8 mouse cellular contexts compared by ENCODE assay signal in the genomic region with DNA sequence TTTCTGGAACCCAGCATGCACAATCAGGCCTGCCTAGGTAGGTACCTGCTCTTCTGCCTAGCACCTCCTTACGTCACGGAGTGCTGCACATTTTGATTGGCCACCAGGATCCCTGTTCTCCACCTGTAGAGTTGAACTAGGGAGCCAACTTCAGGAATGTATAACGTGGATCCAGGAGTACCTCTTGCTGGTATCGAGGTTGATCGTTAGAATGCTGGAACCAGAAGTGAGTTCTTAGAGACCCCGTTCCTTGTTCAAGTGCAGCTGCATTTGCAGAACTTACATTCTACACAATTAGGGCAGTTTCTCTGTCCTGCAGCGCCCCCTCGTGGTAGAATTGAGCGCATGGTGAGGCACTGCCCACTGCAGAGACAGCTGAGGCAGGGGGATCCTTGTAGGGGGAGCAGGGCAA. TPM values are rescaled to one million over a fixed set of nuclear protein-coding genes. Genes with fewer than 3 reads are reported as not detected.
A peak's percentile ranks its signal among the peaks of the same experiment; 100 is the strongest.
DNase-seq lines count a peak whose midpoint lies in the region; ATAC-seq lines count a peak whose summit lies in the region.
"Had no signal": no experiment of that assay in that cellular context is flagged by ENCODE, and none has a peak within 500 bp of the region (broad histone marks: within the 10 kb centered on the region; RNA-seq: fewer than 3 reads in every experiment).

No protein-coding gene starts in this region.

- WGBS in forebrain, embryonic 11.5 days, result 22% methylated on average over 9 of the region's 9 CpGs
- WGBS in hindbrain, embryonic 16.5 days, result 22% methylated on average over 9 of the region's 9 CpGs
- 21% methylated on average over 9 of the region's 9 CpGs for WGBS in midbrain, embryonic 14.5 days

- no peaks in the 10 kb centered on the region for H3K4me1 ChIP-seq in forebrain, embryonic 11.5 days (replicated peaks; ENCODE audit: control insufficient read depth, insufficient read depth, low read length)
- no peaks in the 10 kb centered on the region; the same call in 1 of the 2 replicates for H3K4me1 ChIP-seq in hindbrain, embryonic 16.5 days (ENCODE audit: control insufficient read depth, insufficient read depth, low read depth, low read length)
- H3K4me1 ChIP-seq in midbrain, embryonic 14.5 days (ENCODE audit: control insufficient read depth, insufficient read depth, low read length), result no peaks in the 10 kb centered on the region

- H3K27ac ChIP-seq in forebrain, embryonic 11.5 days (ENCODE audit: low read depth, low read length), result no peak overlapping the region
- no peak overlapping the region for H3K27ac ChIP-seq in hindbrain, embryonic 16.5 days (ENCODE audit: low read depth, low read length)
- no peak overlapping the region for H3K27ac ChIP-seq in midbrain, embryonic 14.5 days (replicated peaks; ENCODE audit: low read depth, low read length)

- H3K4me2 ChIP-seq in forebrain, embryonic 11.5 days (ENCODE audit: low read depth, low read length, severe bottlenecking), result no peak overlapping the region
- H3K4me2 ChIP-seq in hindbrain, embryonic 16.5 days (ENCODE audit: low read length), result no peak overlapping the region
- no peak overlapping the region for H3K4me2 ChIP-seq in midbrain, embryonic 14.5 days (ENCODE audit: low read length)

- no peaks in the 10 kb centered on the region for H3K36me3 ChIP-seq in forebrain, embryonic 11.5 days (ENCODE audit: control insufficient read depth, insufficient read depth, low read length)
- no peaks in the 10 kb centered on the region for H3K36me3 ChIP-seq in hindbrain, embryonic 16.5 days (ENCODE audit: control insufficient read depth, insufficient read depth, low read length)
- H3K36me3 ChIP-seq in midbrain, embryonic 14.5 days (ENCODE audit: control insufficient read depth, insufficient read depth, low read length), result no peaks in the 10 kb centered on the region

- peak; percentile 39; the same call in 1 of the 2 replicates for ATAC-seq in forebrain, embryonic 11.5 days (replicated peaks; ENCODE audit: low FRiP score)
- ATAC-seq in hindbrain, embryonic 16.5 days, result peak; percentile 72; the same call in 1 of the 2 replicates
- no peak for ATAC-seq in midbrain, embryonic 14.5 days (ENCODE audit: low FRiP score, low TSS enrichment)

- no peaks in the 10 kb centered on the region for H3K27me3 ChIP-seq in forebrain, embryonic 11.5 days (ENCODE audit: control insufficient read depth, insufficient read depth, low read length)
- no peaks in the 10 kb centered on the region for H3K27me3 ChIP-seq in hindbrain, embryonic 16.5 days (replicated peaks; ENCODE audit: control insufficient read depth, insufficient read depth, low read length)
- no peaks in the 10 kb centered on the region for H3K27me3 ChIP-seq in midbrain, embryonic 14.5 days (ENCODE audit: control insufficient read depth, insufficient read depth, low read length)

- intact Hi-C loops in left cerebral cortex, postnatal 36 days (cut with DNase I), result loop anchor here (5.0 kb wide), 2 partner anchors 57 to 112 kb away; partner anchors contain the start of genes Zfp579 and Zfp580

- peak; percentile 91 for DNase-seq in NIH3T3 (ENCODE audit: low read depth)
- DNase-seq in c-Kit-negative CD71-positive TER-119-positive erythroid progenitor cells, embryonic 14.5 days (ENCODE audit: low read depth, low spot score), result peak; percentile 67
- DNase-seq in forebrain, embryonic 11.5 days (ENCODE audit: low spot score), result peak; percentile 90
- DNase-seq in left cerebral cortex, postnatal 36 days (ENCODE audit: low spot score in 2 of 2), result peak; percentile 69 to 74
- DNase-seq in midbrain, embryonic 14.5 days, result peak; percentile 88
- peak; percentile 68 to 87 for DNase-seq in spleen, adult 18-20 months

- H3K4me3 ChIP-seq in forebrain, embryonic 11.5 days (ENCODE audit: low read depth, low read length), result no peak overlapping the region
- H3K4me3 ChIP-seq in hindbrain, embryonic 16.5 days (ENCODE audit: low read length), result no peak overlapping the region
- H3K4me3 ChIP-seq in midbrain, embryonic 14.5 days (replicated peaks; ENCODE audit: low read depth, low read length), result no peak overlapping the region
- H3K4me3 ChIP-seq: myocyte had no signal

- no peak overlapping the region for H3K9ac ChIP-seq in forebrain, embryonic 11.5 days (ENCODE audit: low read length)
- no peak overlapping the region for H3K9ac ChIP-seq in hindbrain, embryonic 16.5 days (ENCODE audit: low read depth, low read length)
- no peak overlapping the region for H3K9ac ChIP-seq in midbrain, embryonic 14.5 days (replicated peaks; ENCODE audit: low read length)

- H3K9me3 ChIP-seq in forebrain, embryonic 11.5 days (ENCODE audit: control insufficient read depth, low read length), result no peaks in the 10 kb centered on the region
- no peaks in the 10 kb centered on the region for H3K9me3 ChIP-seq in hindbrain, embryonic 16.5 days (ENCODE audit: control insufficient read depth, low read length)
- H3K9me3 ChIP-seq in midbrain, embryonic 14.5 days (ENCODE audit: control insufficient read depth, low read length), result no peaks in the 10 kb centered on the region

RNA-seq across cellular contexts. Expression of gene Ssc5d, which starts 14.5 kb away (rescaled TPM):
- polyA plus RNA-seq in forebrain, embryonic 11.5 days (2014; fragmentation: Nextera tagmentation; extraction: Ambion mirVana), result 0.79 and 0.91 TPM in 2 replicates
- 1.1 and 2.4 TPM in 2 replicates for polyA plus RNA-seq in hindbrain, embryonic 16.5 days (2015; fragmentation: Nextera tagmentation; extraction: Ambion mirVana)
- 1 to 10 TPM in 1 of 2 experiments, under 1 TPM in 1; 0.84 to 3.6 TPM for total RNA-seq in left cerebral cortex, postnatal 36 days (2021)
- 0.12 and 0.84 TPM in 2 replicates for polyA plus RNA-seq in midbrain, embryonic 14.5 days (2014; fragmentation: Nextera tagmentation; extraction: Ambion mirVana)

RNA-seq across cellular contexts. Expression of gene Nat14, which starts 18.2 kb away (rescaled TPM):
- polyA plus RNA-seq in forebrain, embryonic 11.5 days (2014; fragmentation: Nextera tagmentation; extraction: Ambion mirVana), result 10.8 and 12.6 TPM in 2 replicates
- 35.2 and 39.3 TPM in 2 replicates for polyA plus RNA-seq in hindbrain, embryonic 16.5 days (2015; fragmentation: Nextera tagmentation; extraction: Ambion mirVana)
- 100 to 1,000 TPM; 103 to 106 TPM for total RNA-seq in left cerebral cortex, postnatal 36 days (2021)
- polyA plus RNA-seq in midbrain, embryonic 14.5 days (2014; fragmentation: Nextera tagmentation; extraction: Ambion mirVana), result 24.0 and 28.9 TPM in 2 replicates

RNA-seq across cellular contexts. Expression of gene Sbk2, which starts 24.1 kb away (rescaled TPM):
- polyA plus RNA-seq in forebrain, embryonic 11.5 days (2014; fragmentation: Nextera tagmentation; extraction: Ambion mirVana), result 0.33 TPM in 1 of 2 replicates, not detected in the other
- 0.14 TPM in 1 of 2 replicates, not detected in the other for polyA plus RNA-seq in hindbrain, embryonic 16.5 days (2015; fragmentation: Nextera tagmentation; extraction: Ambion mirVana)
- total RNA-seq in left cerebral cortex, postnatal 36 days (2021), result under 1 TPM in 1 of 2 experiments, not detected in 1; 0.15 TPM
- polyA plus RNA-seq in midbrain, embryonic 14.5 days (2014; fragmentation: Nextera tagmentation; extraction: Ambion mirVana), result not detected in 2 replicates

RNA-seq across cellular contexts. Expression of gene Zfp628, which starts 25.1 kb away (rescaled TPM):
- polyA plus RNA-seq in forebrain, embryonic 11.5 days (2014; fragmentation: Nextera tagmentation; extraction: Ambion mirVana), result 4.8 and 5.0 TPM in 2 replicates
- 3.2 and 4.2 TPM in 2 replicates for polyA plus RNA-seq in hindbrain, embryonic 16.5 days (2015; fragmentation: Nextera tagmentation; extraction: Ambion mirVana)
- total RNA-seq in left cerebral cortex, postnatal 36 days (2021), result 10 to 100 TPM; 14.0 to 17.0 TPM
- polyA plus RNA-seq in midbrain, embryonic 14.5 days (2014; fragmentation: Nextera tagmentation; extraction: Ambion mirVana), result 4.6 and 5.1 TPM in 2 replicates

RNA-seq across cellular contexts. Expression of gene Sbk3, which starts 30.9 kb away (rescaled TPM):
- polyA plus RNA-seq in forebrain, embryonic 11.5 days (2014; fragmentation: Nextera tagmentation; extraction: Ambion mirVana), result 0.12 TPM in 1 of 2 replicates, not detected in the other
- 0.70 and 0.71 TPM in 2 replicates for polyA plus RNA-seq in hindbrain, embryonic 16.5 days (2015; fragmentation: Nextera tagmentation; extraction: Ambion mirVana)
- total RNA-seq in left cerebral cortex, postnatal 36 days (2021), result under 1 TPM; 0.44 to 0.86 TPM
- 0.59 and 0.89 TPM in 2 replicates for polyA plus RNA-seq in midbrain, embryonic 14.5 days (2014; fragmentation: Nextera tagmentation; extraction: Ambion mirVana)
